Mouse (Mus musculus): ENCODE data around the gene Map6d1. TPM values are rescaled to one million over a fixed set of nuclear protein-coding genes. Genes with fewer than 3 reads are reported as not detected.

Map6d1 gene
- total RNA-seq, 2 experiments from 2014 or later = 1.3 to 1.8 TPM

- DNase-seq = no peak
These were observed 49.8 kb downstream of the Map6d1 start for GRCm38 (mm10) chr16:20191161-20191882.

GRCm38 (mm10) chr16:20185368-20185767 is 55.8 kb downstream of the Map6d1 start:
- no peak for DNase-seq

Other genes with a start within 250 kb of the Map6d1 start
- 100 to 1,000 TPM; 189 to 190 TPM for gene Klhl24, start 143.8 kb downstream of the Map6d1 start, total RNA-seq (2021)
- 10 to 100 TPM; 18.1 to 29.7 TPM for gene Yeats2, start 100.3 kb downstream of the Map6d1 start, total RNA-seq (2021)
- gene Parl, start 61.0 kb upstream of the Map6d1 start, total RNA-seq (2021) = 10 to 100 TPM; 83.2 to 83.4 TPM
- not detected for gene Cyp2ab1, start 84.0 kb upstream of the Map6d1 start, total RNA-seq (2021)
- 10 to 100 TPM; 46.2 to 60.9 TPM for gene Abcc5, start 185.0 kb upstream of the Map6d1 start, total RNA-seq (2021)

All from gastrocnemius, postnatal 10 days (tissue).